Mouse (Mus musculus) spleen, adult 2 months (tissue): Measurements from ENCODE around the gene Camta2. TPM values are rescaled to one million over a fixed set of nuclear protein-coding genes. Genes with fewer than 3 reads are reported as not detected.

ENCODE experiments used
- DNase-seq, 2 experiments: peaks; one replicate each; pipeline versions ENCODE4 v3.0.0 to v3.0.0-alpha.2; 2012 to 2021; ENCODE audit warnings: low spot score in 2 of 2, low read depth in 1 of 2
- H3K27ac ChIP-seq: fragments of 200-500 bp; 2 replicates; pipeline ENCODE4 v1.5.1; 2012; ENCODE audit warnings: low read length, inconsistent platforms; ENCODE audit not compliant: insufficient read depth
- H3K27me3 ChIP-seq: fragments of 200-500 bp; 2 replicates; pipeline ENCODE4 v1.6.1; 2012; ENCODE audit warnings: mild to moderate bottlenecking, moderate library complexity, low read length, inconsistent platforms; ENCODE audit not compliant: control insufficient read depth, insufficient read depth
- H3K36me3 ChIP-seq: fragments of 200-500 bp; 2 replicates; pipeline ENCODE4 v1.6.1; 2012; ENCODE audit warnings: mild to moderate bottlenecking, low read length, inconsistent platforms; ENCODE audit not compliant: control insufficient read depth, insufficient read depth
- H3K4me1 ChIP-seq: fragments of 200-500 bp; 2 replicates; pipeline ENCODE4 v1.6.1; 2011; ENCODE audit warnings: inconsistent platforms; ENCODE audit not compliant: control insufficient read depth, insufficient read depth, insufficient read length
- H3K4me3 ChIP-seq: fragments of 200-500 bp; 2 replicates; pipeline ENCODE4 v1.5.1; 2011; ENCODE audit warnings: mild to moderate bottlenecking, inconsistent platforms; ENCODE audit not compliant: insufficient read depth, insufficient read length; ENCODE audit errors: extremely low read depth
- CTCF ChIP-seq: fragments of 200-500 bp; IDR thresholded peaks from 2 replicates; pipeline ENCODE4 v1.5.1; 2011; ENCODE audit warnings: mild to moderate bottlenecking, inconsistent platforms; ENCODE audit not compliant: insufficient read depth, insufficient read length, insufficient replicate concordance; ENCODE audit errors: extremely low read depth
- POLR2A ChIP-seq: fragments of 200-500 bp; IDR thresholded peaks from 2 replicates; pipeline ENCODE4 v1.6.1; 2011; ENCODE audit warnings: low read depth, low read length, inconsistent platforms
- WGBS: fragments of 180-500 bp; shearing (Covaris S2); methylation state at CpG from one replicate; pipeline ENCODE4 v1.1.7; 2018; 5-methylcytosine and 5-hydroxymethylcytosine counted together
- polyA plus RNA-seq: library from polyadenylated mRNA; depleted of rRNA; stranded (reverse); fragments of >200 nt; gene quantifications from 2 replicates; pipeline ENCODE4 v1.2.3, GENCODE M21; 2012

Camta2 gene
- polyA plus RNA-seq, 1 experiment: 36.6 TPM

DNA sequence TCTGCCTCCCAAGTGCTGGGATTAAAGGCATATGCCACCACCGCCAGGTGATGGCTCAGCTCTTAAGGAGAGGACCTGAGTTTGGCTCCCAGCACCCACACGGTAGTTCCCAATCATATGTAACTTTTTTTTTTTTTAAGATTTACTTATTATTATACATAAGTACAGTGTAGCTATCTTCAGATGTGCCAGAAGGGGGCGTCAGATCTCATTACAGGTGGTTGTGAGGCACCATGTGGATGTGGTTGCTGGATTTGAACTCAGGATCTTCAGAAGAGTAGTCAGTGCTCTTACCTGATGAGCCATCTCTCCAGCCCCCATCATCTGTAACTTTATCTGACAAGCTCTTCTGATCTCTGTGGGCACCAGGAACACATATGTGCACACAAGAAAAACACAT lies 9.5 kb upstream of the Camta2 start:
- Histone ChIP-seq H3K4me1 (peaks cover 8% of the 10 kb centered on the region; the same call in 1 of the 2 replicates), H3K27me3 (no peaks in the 10 kb centered on the region), H3K36me3 (no peaks in the 10 kb centered on the region), H3K27ac (no peak overlapping the region), H3K4me3 (no peak overlapping the region)
- TF ChIP-seq CTCF: no peak
- TF ChIP-seq POLR2A: no peak
- WGBS: 77% methylated on average over 3 of the region's 3 CpGs
- DNase-seq: no peak

DNA sequence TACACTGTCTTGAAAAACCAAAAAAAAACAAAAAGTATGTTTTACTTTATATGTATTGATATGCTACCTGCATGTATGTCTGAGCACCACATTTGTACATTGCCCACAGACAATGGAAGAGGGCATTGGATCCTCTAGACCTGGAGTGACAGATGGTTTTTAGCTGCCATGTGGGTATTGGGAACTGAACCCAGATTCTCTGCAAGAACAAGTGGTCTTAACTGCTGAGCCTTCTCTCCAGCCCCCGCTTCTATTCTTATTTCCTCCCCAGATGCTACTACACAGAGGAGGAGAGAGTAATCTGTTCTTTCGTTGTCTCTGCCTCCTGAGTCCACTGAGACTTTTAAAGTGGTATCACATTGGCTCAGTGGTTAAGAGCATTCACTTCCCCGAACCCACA lies 5.6 kb upstream of the Camta2 start:
- Histone ChIP-seq H3K4me3 (no peak overlapping the region), H3K4me1 (no peaks in the 10 kb centered on the region), H3K36me3 (no peaks in the 10 kb centered on the region), H3K27me3 (no peaks in the 10 kb centered on the region), H3K27ac (no peak overlapping the region)
- TF ChIP-seq POLR2A: no peak
- TF ChIP-seq CTCF: no peak
- 51% methylated on average over 3 of the region's 3 CpGs for WGBS
- DNase-seq: no peak

DNA sequence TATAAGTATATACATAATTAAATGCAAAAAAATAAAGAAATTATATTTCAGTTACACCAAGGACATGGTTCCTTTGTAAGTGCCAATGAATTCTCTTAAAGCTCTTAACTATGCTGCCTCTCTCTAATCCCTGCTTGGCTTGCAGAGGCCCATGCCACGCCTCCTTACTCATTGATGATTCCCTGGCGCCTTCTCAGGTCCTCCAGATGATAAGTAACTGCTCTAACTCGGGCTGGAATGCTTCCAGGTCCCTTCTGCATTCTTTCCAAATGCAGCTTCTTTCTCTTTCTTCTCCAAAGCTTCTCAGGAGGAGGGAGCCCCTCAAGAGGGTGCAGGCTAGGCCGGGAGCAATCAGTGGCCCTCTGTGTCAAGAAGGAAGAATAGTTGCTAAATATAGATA lies 1.7 kb upstream of the Camta2 start:
- Histone ChIP-seq H3K36me3 (no peaks in the 10 kb centered on the region; the same call in 1 of the 2 replicates), H3K4me1 (peaks cover 6% of the 10 kb centered on the region; the same call in 1 of the 2 replicates), H3K27me3 (no peaks in the 10 kb centered on the region), H3K4me3 (no peak overlapping the region), H3K27ac (no peak overlapping the region)
- 77% methylated on average over 4 of the region's 4 CpGs for WGBS
- no peak for TF ChIP-seq CTCF
- no peak for TF ChIP-seq POLR2A
- DNase-seq: no peak

DNA sequence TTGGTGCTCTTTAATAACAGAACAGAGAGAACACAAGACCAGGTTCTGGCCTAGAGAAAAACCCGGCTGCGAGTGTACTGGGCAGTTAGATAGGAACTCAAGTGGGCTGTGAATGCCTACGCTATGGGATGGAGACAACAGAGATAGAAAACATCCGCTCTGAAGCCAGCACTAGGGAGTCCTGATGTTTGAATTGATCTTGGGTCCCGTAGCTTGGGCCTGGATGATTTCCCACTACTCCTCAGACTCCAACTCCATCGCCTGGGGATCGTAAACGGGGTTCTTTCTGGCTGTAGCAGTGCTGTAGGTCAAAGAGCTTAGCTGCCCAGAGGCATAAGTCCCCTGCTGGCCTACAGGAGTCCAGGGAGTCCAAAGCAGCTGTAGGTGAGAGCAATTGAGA lies 467 bp upstream of the Camta2 start:
- DNase-seq: no peak
- Histone ChIP-seq H3K36me3 (peaks cover 7% of the 10 kb centered on the region), H3K4me1 (peaks cover 6% of the 10 kb centered on the region; the same call in 1 of the 2 replicates), H3K4me3 (peak overlapping the region; percentile 90; the same call in 1 of the 2 replicates), H3K27me3 (no peaks in the 10 kb centered on the region), H3K27ac (peak overlapping the region; percentile 89)
- TF ChIP-seq POLR2A (no peak), CTCF (no peak)
- 47% methylated on average over 8 of the region's 8 CpGs for WGBS

DNA sequence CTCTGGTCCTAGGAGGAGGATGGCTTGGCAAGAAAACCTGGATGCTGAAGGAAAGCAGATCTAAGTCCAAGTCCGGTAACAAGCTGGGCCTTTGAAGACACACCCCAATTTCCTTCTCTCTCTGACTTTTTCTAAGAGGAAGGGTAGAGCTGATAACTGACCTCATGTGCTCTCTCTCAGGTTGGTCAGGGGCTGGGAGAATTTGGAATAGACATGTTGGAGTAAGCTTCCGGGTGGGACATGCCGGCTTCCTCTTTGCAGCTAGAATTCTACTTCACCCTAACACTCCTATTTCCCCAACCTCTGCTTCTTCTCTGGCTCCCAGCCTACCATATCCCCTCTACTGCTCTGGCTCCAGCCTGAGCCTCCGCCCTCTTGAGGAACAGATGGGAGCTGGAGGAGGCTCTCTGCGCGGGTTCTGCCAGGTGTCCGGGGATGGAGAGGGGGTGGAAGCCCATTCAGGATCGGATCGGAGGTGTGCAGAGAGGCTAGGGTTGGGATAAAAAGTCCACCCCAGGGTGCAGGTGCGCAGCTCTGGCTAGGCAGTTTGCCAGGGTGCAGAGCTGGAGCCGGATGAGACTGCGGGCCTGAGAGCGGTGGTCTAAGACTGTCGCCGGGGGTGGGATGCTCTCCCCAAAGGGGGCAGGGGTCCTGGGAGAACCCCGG lies 871 bp downstream of the Camta2 start:
- Histone ChIP-seq H3K27ac (peak overlapping the region; percentile 89), H3K4me3 (peak overlapping the region; percentile 90), H3K36me3 (peaks cover 9% of the 10 kb centered on the region), H3K4me1 (peaks cover 6% of the 10 kb centered on the region; the same call in 1 of the 2 replicates), H3K27me3 (no peaks in the 10 kb centered on the region)
- WGBS: 6% methylated on average over 16 of the region's 16 CpGs
- DNase-seq: no peak
- no peak for TF ChIP-seq POLR2A
- no peak for TF ChIP-seq CTCF

DNA sequence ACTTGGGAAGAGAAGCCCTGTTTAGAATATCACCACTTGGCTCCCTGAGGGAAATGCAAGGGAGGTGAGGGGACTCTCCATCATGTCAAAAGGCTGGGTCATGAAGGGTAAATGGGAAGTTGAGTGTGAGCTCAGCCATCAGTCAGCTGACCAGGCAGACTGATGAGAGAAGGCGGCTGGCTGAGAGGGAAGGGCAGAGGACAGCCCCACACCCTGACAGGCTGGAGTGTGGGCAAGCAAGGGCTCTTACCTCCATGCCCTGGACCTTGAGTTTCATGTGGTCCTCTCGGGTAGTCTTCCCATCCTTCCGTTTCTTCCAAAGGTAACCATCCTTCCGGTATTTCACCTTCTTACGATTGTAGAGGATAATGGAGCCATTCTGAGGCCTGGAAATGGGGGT lies 4.3 kb downstream of the Camta2 start:
- Histone ChIP-seq H3K4me3 (no peak overlapping the region), H3K36me3 (peaks cover 16% of the 10 kb centered on the region), H3K27me3 (no peaks in the 10 kb centered on the region), H3K27ac (no peak overlapping the region), H3K4me1 (peaks cover 10% of the 10 kb centered on the region; the same call in 1 of the 2 replicates)
- WGBS: 88% methylated on average over 5 of the region's 5 CpGs
- TF ChIP-seq POLR2A: no peak
- TF ChIP-seq CTCF: no peak
- no peak for DNase-seq

DNA sequence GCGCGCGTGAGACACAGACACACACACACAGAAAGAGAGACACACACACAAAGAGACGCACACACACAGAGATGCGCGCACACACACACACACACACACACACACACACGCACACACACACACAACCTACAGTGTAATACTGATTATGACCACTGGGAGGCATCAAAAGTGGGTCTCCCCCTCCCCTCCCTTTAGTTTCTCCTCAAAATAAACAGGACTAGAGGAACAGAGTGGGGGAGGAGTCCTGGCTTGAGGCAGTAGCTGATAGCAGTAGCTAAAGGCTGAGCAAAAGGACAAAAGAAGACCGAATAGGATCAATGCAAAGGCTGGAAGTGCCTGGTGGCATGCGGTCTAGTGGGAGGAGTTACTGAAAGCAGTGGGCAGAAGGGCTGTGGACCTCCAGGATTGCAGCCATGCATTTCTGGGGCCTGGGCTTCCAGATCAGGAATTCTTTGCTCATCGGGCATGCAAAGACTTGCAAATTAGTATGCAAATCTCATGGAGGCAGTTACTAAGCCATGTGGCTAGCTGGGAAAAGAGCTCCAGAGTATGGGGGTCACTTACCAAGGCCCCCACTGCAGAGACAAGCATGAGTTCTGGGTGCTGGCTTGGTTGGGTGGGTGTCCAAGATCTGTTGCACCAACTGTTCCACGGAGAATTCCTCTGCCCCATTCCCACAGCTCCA lies 5.9 kb downstream of the Camta2 start:
- no peak for DNase-seq
- peaks cover 16% of the 10 kb centered on the region for H3K36me3 ChIP-seq
- 83% methylated on average over 11 of the region's 11 CpGs for WGBS

More for the DNA sequence above, 5.9 kb downstream of the Camta2 start:
- Histone ChIP-seq H3K4me3 (no peak overlapping the region), H3K27ac (no peak overlapping the region), H3K27me3 (no peaks in the 10 kb centered on the region), H3K4me1 (peaks cover 8% of the 10 kb centered on the region; the same call in 1 of the 2 replicates)
- TF ChIP-seq POLR2A (no peak), CTCF (peak; percentile 7; the same call in 1 of the 2 replicates)
